Mouse (Mus musculus): Measurements from ENCODE around the gene Caln1. TPM values are rescaled to one million over a fixed set of nuclear protein-coding genes. Genes with fewer than 3 reads are reported as not detected.
"Not testable (repeated sequence)": the region's sequence is repeated elsewhere in the genome, so short reads cannot be mapped to it uniquely, and the experiment has no call there.

Caln1 gene
- polyA plus RNA-seq, 1 experiment from 2014 or later, result 30.3 TPM

DNA sequence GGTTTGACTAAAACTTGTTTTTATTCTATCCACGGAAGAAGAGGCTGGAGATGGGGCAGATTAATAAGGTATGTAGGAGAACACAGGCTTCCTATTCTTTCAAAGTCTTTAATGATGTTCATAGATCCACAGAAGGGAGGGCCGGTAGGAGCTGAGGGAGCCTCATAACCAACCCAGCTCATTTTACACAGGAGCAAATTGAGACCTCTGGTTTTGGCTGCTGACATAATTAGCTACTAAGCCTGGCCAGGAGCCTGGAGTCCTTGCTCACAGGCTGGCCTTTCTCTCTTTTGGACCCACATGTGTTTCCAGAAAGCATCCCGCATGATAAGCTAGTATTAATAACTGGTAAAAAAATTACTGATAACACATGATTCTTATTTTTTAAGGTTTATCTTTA, 245.0 kb downstream of the Caln1 start:
- WGBS, result 88% methylated on average over 3 of the region's 3 CpGs

DNA sequence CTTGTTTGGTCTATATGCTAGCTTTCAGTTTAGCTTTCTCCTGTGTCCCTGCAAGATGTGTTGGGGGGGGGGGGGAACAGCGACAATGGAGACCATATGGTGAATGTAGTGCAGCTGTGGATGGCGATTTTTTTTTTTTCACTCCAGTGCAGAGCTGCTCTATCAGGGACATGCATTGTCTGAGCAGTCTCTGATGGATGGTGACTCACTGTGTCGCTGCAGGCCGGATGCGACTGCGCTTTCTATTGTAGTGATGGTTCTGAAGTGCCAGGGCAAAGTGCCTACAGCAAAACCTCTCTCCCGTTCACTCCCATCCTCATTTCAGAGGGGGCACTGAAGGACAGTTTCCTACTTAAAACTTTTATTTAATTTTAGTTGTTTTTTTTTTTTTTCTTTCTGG, 250.8 kb downstream of the Caln1 start:
- 45% methylated on average over 7 of the region's 7 CpGs for WGBS
- Histone ChIP-seq H3K36me3 (ENCODE audit: control insufficient read depth, insufficient read depth, low read length) (no peaks in the 10 kb centered on the region), H3K4me3 (ENCODE audit: low read depth, low read length) (no peak overlapping the region), H3K4me1 (ENCODE audit: control insufficient read depth, insufficient read depth, low read length) (no peaks in the 10 kb centered on the region; the same call in 1 of the 2 replicates), H3K27me3 (ENCODE audit: control insufficient read depth, insufficient read depth, low read length) (no peaks in the 10 kb centered on the region), H3K9ac (replicated peaks; ENCODE audit: low read depth, low read length) (no peak overlapping the region), H3K9me3 (ENCODE audit: control insufficient read depth, low read length) (no peaks in the 10 kb centered on the region; the same call in 1 of the 2 replicates), H3K27ac (ENCODE audit: low read depth, low read length) (no peak overlapping the region), H3K4me2 (ENCODE audit: low read depth, low read length) (no peak overlapping the region)
- ATAC-seq (ENCODE audit: low read depth), result no peak

More for the DNA sequence above, 245.0 kb downstream of the Caln1 start:
- Histone ChIP-seq H3K27me3 (ENCODE audit: control insufficient read depth, insufficient read depth, low read length) (no peaks in the 10 kb centered on the region), H3K27ac (ENCODE audit: low read depth, low read length) (no peak overlapping the region), H3K9me3 (ENCODE audit: control insufficient read depth, low read length) (no peaks in the 10 kb centered on the region; the same call in 1 of the 2 replicates), H3K4me3 (ENCODE audit: low read depth, low read length) (no peak overlapping the region), H3K36me3 (ENCODE audit: control insufficient read depth, insufficient read depth, low read length) (no peaks in the 10 kb centered on the region), H3K4me2 (ENCODE audit: low read depth, low read length) (no peak overlapping the region), H3K4me1 (ENCODE audit: control insufficient read depth, insufficient read depth, low read length) (no peaks in the 10 kb centered on the region; the same call in 1 of the 2 replicates), H3K9ac (replicated peaks; ENCODE audit: low read depth, low read length) (no peak overlapping the region)
- ATAC-seq (ENCODE audit: low read depth), result no peak

- no peaks in the 10 kb centered on the region for H3K36me3 ChIP-seq (ENCODE audit: control insufficient read depth, insufficient read depth, low read length)
- H3K4me1 ChIP-seq (ENCODE audit: control insufficient read depth, insufficient read depth, low read length), result no peaks in the 10 kb centered on the region
- 57% methylated on average over 5 of the region's 5 CpGs for WGBS
- H3K9ac ChIP-seq (replicated peaks; ENCODE audit: low read depth, low read length), result no peak overlapping the region
- H3K4me2 ChIP-seq (ENCODE audit: low read depth, low read length), result no peak overlapping the region
- no peaks in the 10 kb centered on the region for H3K27me3 ChIP-seq (ENCODE audit: control insufficient read depth, insufficient read depth, low read length)
- no peaks in the 10 kb centered on the region; the same call in 1 of the 2 replicates for H3K9me3 ChIP-seq (ENCODE audit: control insufficient read depth, low read length)
- ATAC-seq (ENCODE audit: low read depth), result peak; percentile 34; the same call in 1 of the 2 replicates
- no peak overlapping the region for H3K27ac ChIP-seq (ENCODE audit: low read depth, low read length)
- no peak overlapping the region for H3K4me3 ChIP-seq (ENCODE audit: low read depth, low read length)
These were observed 254.0 kb downstream of the Caln1 start for GRCm38 (mm10) chr5:130623206-130623605.

DNA sequence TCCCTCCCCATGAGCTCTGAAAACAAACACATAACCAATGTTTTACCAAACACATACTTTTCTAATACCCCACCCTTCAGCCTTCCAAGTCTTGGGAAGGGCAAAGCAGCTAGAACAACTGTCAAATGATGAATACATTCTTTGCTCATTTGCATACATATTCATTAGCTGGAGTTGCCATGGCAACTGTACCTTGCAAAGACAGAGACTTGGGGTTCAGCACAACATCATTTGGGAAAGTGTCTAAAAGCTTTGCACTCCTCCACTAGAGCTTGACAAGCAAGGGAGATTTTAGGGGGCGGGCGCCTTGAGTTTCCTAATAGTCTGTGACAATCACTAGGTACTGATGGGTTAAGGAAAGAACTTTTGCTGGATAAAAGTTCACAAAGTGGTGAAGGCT, 258.5 kb downstream of the Caln1 start:
- Histone ChIP-seq H3K27ac (ENCODE audit: low read depth, low read length) (no peak overlapping the region), H3K9me3 (ENCODE audit: control insufficient read depth, low read length) (no peaks in the 10 kb centered on the region), H3K27me3 (ENCODE audit: control insufficient read depth, insufficient read depth, low read length) (no peaks in the 10 kb centered on the region), H3K4me3 (ENCODE audit: low read depth, low read length) (no peak overlapping the region), H3K4me1 (ENCODE audit: control insufficient read depth, insufficient read depth, low read length) (no peaks in the 10 kb centered on the region), H3K4me2 (ENCODE audit: low read depth, low read length) (no peak overlapping the region), H3K9ac (replicated peaks; ENCODE audit: low read depth, low read length) (no peak overlapping the region), H3K36me3 (ENCODE audit: control insufficient read depth, insufficient read depth, low read length) (no peaks in the 10 kb centered on the region)
- 95% methylated on average over 2 of the region's 2 CpGs for WGBS
- no peak for ATAC-seq (ENCODE audit: low read depth)

GRCm38 (mm10) chr5:130635397-130635796, 266.1 kb downstream of the Caln1 start:
- no peak for ATAC-seq (ENCODE audit: low read depth)
- Histone ChIP-seq H3K27me3 (ENCODE audit: control insufficient read depth, insufficient read depth, low read length) (no peaks in the 10 kb centered on the region), H3K9me3 (ENCODE audit: control insufficient read depth, low read length) (no peaks in the 10 kb centered on the region), H3K27ac (ENCODE audit: low read depth, low read length) (no peak overlapping the region), H3K9ac (replicated peaks; ENCODE audit: low read depth, low read length) (no peak overlapping the region), H3K4me1 (ENCODE audit: control insufficient read depth, insufficient read depth, low read length) (no peaks in the 10 kb centered on the region), H3K4me3 (ENCODE audit: low read depth, low read length) (no peak overlapping the region), H3K4me2 (ENCODE audit: low read depth, low read length) (no peak overlapping the region), H3K36me3 (ENCODE audit: control insufficient read depth, insufficient read depth, low read length) (no peaks in the 10 kb centered on the region)
- 23% methylated on average over 2 of the region's 2 CpGs for WGBS

GRCm38 (mm10) chr5:130641881-130642280, 272.6 kb downstream of the Caln1 start:
- Histone ChIP-seq H3K4me2 (ENCODE audit: low read depth, low read length) (no peak overlapping the region), H3K36me3 (ENCODE audit: control insufficient read depth, insufficient read depth, low read length) (no peaks in the 10 kb centered on the region), H3K4me1 (ENCODE audit: control insufficient read depth, insufficient read depth, low read length) (no peaks in the 10 kb centered on the region), H3K9me3 (ENCODE audit: control insufficient read depth, low read length) (no peaks in the 10 kb centered on the region), H3K27me3 (ENCODE audit: control insufficient read depth, insufficient read depth, low read length) (no peaks in the 10 kb centered on the region), H3K9ac (replicated peaks; ENCODE audit: low read depth, low read length) (no peak overlapping the region), H3K4me3 (ENCODE audit: low read depth, low read length) (no peak overlapping the region), H3K27ac (ENCODE audit: low read depth, low read length) (no peak overlapping the region)
- 81% methylated on average over 2 of the region's 2 CpGs for WGBS
- ATAC-seq (ENCODE audit: low read depth), result no peak

- 79% methylated on average over 2 of the region's 2 CpGs for WGBS
- H3K9ac ChIP-seq (replicated peaks; ENCODE audit: low read depth, low read length); H3K4me1 ChIP-seq (ENCODE audit: control insufficient read depth, insufficient read depth, low read length); H3K36me3 ChIP-seq (ENCODE audit: control insufficient read depth, insufficient read depth, low read length); H3K4me3 ChIP-seq (ENCODE audit: low read depth, low read length); ATAC-seq (ENCODE audit: low read depth); H3K9me3 ChIP-seq (ENCODE audit: control insufficient read depth, low read length); H3K27ac ChIP-seq (ENCODE audit: low read depth, low read length); H3K4me2 ChIP-seq (ENCODE audit: low read depth, low read length); H3K27me3 ChIP-seq (ENCODE audit: control insufficient read depth, insufficient read depth, low read length): not testable (repeated sequence)
These were observed 276.9 kb downstream of the Caln1 start for GRCm38 (mm10) chr5:130646126-130646525.

- ATAC-seq (ENCODE audit: low read depth), result no peak
- no peaks in the 10 kb centered on the region for H3K9me3 ChIP-seq (ENCODE audit: control insufficient read depth, low read length)
- 76% methylated on average over 3 of the region's 3 CpGs for WGBS
These were observed 288.9 kb downstream of the Caln1 start for GRCm38 (mm10) chr5:130658141-130658540.

GRCm38 (mm10) chr5:130666091-130666490, 296.8 kb downstream of the Caln1 start:
- Histone ChIP-seq H3K4me1 (ENCODE audit: control insufficient read depth, insufficient read depth, low read length) (no peaks in the 10 kb centered on the region), H3K36me3 (ENCODE audit: control insufficient read depth, insufficient read depth, low read length) (no peaks in the 10 kb centered on the region), H3K4me3 (ENCODE audit: low read depth, low read length) (no peak overlapping the region), H3K27ac (ENCODE audit: low read depth, low read length) (no peak overlapping the region), H3K27me3 (ENCODE audit: control insufficient read depth, insufficient read depth, low read length) (no peaks in the 10 kb centered on the region), H3K4me2 (ENCODE audit: low read depth, low read length) (no peak overlapping the region), H3K9ac (replicated peaks; ENCODE audit: low read depth, low read length) (no peak overlapping the region), H3K9me3 (ENCODE audit: control insufficient read depth, low read length) (no peaks in the 10 kb centered on the region)
- ATAC-seq (ENCODE audit: low read depth), result no peak
- 100% methylated on average over 1 of the region's 1 CpGs for WGBS

More at GRCm38 (mm10) chr5:130658141-130658540, 288.9 kb downstream of the Caln1 start:
- Histone ChIP-seq H3K36me3 (ENCODE audit: control insufficient read depth, insufficient read depth, low read length) (no peaks in the 10 kb centered on the region), H3K4me2 (ENCODE audit: low read depth, low read length) (no peak overlapping the region), H3K27ac (ENCODE audit: low read depth, low read length) (no peak overlapping the region), H3K4me3 (ENCODE audit: low read depth, low read length) (no peak overlapping the region), H3K4me1 (ENCODE audit: control insufficient read depth, insufficient read depth, low read length) (no peaks in the 10 kb centered on the region), H3K27me3 (ENCODE audit: control insufficient read depth, insufficient read depth, low read length) (no peaks in the 10 kb centered on the region), H3K9ac (replicated peaks; ENCODE audit: low read depth, low read length) (no peak overlapping the region)
